Mouse (Mus musculus) right cerebral cortex, postnatal 14 days (tissue): ENCODE results near the gene Adamts2.

ENCODE experiments used
- DNase-seq: peaks from one replicate; pipeline ENCODE4 v3.0.0; 2022

Gene Adamts2

DNA sequence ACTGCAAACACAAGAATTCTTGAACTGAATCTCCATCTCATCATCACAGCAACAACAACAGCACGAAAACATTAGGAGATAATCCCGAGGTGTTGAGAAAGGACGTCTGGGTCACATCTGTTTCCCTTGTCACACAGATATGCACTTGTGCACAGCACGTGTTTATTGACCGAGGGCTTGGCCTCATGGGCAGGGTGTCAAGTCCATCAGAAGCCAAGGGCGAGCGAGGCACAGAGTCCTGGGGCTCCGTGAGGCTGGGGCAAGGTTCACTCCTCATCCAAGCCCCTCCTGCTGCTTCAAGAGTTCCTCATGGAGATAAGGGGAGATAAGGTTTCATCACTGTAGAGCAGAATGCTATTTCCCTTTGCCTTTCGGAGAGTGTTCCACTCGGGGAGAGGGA is 137.6 kb downstream of the Adamts2 start:
- no peak for DNase-seq

GRCm38 (mm10) chr11:50742146-50742545 is 140.3 kb downstream of the Adamts2 start:
- no peak for DNase-seq

- no peak for DNase-seq
Measured at GRCm38 (mm10) chr11:50744971-50745370, 143.1 kb downstream of the Adamts2 start.

DNA sequence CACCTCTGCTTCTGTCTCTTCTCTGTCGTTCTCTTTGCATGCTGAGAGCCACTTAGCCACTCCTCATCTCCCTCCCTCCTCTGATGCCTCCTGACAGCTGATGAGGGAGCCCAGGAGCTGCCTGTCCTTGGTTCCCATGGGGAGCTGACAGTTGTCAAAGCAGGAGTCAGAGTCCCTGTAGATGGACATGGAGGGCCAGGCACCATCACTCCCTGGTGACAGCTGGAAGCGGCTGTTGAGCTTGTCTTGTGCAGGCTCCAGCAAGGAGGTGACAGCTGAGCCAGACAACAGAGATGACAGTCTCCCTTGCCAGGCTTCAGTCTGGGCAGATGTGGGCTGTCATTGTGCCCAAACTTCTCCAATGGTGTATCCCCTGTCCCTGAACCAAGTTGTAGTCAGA is 144.6 kb downstream of the Adamts2 start:
- DNase-seq, result no peak

- DNase-seq, result no peak
Measured at GRCm38 (mm10) chr11:50750983-50751585, 149.2 kb downstream of the Adamts2 start.

GRCm38 (mm10) chr11:50757741-50758140 is 155.9 kb downstream of the Adamts2 start:
- DNase-seq, result no peak

DNA sequence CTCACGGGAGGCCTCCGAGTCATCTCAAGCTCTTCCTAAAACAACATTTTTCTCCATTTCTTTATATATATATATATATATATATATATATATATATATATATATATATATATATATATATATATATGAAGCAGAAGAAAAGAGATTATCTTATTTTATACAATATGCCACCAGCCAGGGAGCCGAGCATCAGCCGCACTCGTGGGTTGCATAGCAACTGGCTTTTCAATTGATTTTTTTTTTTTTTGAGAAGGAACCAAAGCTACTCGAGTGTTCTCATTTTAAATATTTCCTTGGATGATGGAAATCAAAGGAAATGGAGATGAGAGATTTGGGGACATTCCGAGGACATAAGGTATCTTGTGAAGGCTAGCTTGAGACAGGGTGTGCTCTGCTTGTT is 164.6 kb downstream of the Adamts2 start:
- no peak for DNase-seq

DNA sequence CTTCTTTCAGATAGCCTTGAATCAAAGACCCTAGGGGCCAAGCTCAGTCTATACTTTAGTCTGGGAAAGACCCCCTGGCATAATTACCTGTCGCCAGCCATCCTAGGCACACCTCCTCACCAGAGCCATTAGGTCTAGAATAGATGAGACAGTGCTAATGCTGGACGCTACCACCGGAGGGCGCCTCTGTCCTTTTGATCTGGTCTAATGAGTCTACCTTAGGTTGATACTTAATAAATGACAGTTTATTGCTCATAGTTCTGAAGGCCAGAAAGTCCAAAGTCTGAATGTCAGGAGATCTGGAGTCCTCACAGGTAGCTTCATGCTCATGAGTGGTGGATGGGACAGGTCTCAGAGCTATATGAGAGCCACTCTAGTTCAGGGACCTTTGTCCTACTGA is 165.2 kb downstream of the Adamts2 start:
- DNase-seq, result peak; percentile 55

DNA sequence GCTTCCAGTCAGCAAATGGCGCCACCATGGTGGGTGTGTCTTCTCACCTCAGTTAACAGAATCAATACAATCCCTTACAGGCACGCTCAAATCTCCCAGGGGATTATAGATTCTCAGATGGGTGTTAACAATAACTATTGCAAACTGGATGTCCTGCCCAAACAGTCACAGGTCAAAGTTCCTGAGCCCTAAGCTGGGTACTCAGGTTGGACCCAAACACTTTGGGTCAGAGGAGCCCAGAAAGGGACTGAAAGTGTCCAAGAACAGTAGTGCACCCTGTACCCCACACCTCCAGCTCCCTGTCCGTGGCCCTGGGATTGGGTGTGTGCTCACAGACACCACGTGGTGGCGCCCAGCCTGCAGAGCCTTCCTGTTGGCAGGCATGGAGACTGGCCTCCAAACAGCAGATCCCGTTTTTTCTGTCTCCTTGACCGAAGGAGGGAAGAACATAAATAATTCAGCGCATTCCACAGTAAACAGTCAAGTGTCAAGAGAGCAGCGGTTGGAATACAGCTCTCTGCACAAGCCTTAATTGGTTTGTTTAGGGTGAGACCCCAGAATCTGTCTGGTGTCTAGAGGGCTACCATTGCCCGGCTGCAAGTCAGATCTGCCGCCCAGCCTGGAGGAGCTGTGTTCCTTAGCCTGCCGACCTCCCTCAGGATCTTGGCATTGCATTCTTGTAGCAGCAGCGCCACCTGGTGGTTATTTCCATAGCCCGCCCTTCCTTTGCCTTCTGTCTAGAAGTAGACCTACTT is 167.3 kb downstream of the Adamts2 start:
- peak; percentile 89 for DNase-seq

GRCm38 (mm10) chr11:50771006-50771405 is 169.1 kb downstream of the Adamts2 start:
- DNase-seq, result no peak

DNA sequence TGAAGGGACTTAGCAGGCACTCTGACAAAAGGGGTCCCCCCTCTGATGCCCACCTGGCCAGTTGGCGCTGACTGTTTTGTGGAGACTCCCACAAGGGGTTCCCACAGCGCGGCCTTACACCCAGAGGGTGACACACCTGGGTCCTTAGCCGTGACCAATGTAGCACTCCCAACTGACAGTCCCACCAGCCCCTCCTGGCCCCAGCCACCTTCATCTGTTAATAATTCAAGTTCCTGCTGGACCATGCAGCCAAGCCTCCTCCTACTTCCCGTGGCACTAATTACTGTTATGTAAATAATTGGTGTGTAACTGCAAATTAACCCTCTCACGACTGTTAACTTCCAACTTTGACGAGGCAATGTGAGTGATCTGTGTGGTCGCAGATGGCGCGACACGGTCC is 195.8 kb downstream of the Adamts2 start:
- no peak for DNase-seq

- DNase-seq, result no peak
Measured at GRCm38 (mm10) chr11:50798836-50799235, 197.0 kb downstream of the Adamts2 start.

GRCm38 (mm10) chr11:50814233-50814632 is 212.3 kb downstream of the Adamts2 start:
- no peak for DNase-seq

DNA sequence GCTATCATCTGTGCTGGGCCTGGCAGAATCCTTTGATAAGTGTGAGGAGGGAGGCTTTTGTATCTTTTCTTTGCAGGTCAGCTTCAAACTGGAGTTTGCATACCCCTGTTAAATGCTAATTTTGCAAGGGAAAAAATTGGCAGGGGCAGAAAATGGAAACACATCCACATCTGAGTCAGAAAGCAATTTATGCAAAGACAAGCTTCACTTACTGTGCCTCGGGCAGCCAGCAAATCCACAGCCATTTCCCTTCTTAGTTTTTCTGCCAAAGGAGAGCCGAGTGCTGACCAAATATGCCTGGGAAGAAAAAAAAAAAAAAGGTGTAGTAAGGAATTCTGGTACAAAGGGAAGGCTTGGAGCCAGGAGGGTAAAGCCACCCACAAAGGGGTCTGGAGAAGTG is 224.3 kb downstream of the Adamts2 start:
- no peak for DNase-seq

DNA sequence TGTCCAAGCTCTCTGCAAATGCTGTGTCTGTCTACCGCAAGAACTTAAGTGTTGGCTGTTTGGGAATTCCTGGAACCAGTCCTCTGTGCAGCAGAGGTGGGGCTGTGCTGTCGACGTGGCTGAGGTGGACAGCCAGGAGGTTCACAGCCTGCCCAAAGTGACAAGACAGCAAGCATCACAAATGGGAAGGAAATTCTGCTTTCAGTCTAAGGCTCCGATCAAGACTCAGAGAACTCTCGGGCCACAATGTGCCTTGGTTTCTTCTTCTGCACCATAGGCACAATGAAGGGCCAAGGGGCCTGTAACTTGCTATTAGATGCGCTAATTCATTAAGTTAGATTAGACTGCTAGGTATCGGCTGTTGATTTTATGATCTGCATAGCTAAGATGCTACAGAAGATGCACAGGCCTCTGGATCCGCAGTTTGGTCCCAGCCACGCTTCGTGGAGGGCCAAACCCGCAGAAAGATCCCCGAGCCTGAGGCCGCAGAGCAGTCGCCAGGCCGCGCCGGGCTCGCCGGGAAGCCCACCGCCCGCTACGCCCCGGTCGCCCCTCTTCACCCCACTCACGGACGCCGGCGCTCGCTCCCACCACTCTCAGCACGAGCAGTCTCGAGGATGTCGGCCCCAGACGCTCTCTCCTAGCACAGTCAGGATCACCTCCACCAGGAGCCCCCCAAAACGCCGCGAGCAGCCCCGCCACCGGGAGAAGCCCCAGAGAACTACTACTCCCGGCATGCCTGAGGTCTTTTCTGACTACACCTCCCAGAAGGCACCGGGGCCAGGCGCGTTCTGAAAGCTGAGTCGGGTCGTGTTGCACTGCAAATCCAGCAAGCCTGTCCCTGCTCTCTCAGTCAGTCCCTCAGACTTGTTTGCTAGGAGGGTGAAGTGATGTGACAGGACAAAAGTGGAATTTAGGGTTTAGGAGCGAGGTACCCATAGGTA is 225.4 kb downstream of the Adamts2 start, which contains the start of gene Zfp354c:
Gene Zfp354c, minus strand, starts transcription at position 715 of the 944 bp plus-strand sequence.
- peak; percentile 86 for DNase-seq

- no peak for DNase-seq
Measured at GRCm38 (mm10) chr11:50835727-50836126, 233.8 kb downstream of the Adamts2 start.

DNA sequence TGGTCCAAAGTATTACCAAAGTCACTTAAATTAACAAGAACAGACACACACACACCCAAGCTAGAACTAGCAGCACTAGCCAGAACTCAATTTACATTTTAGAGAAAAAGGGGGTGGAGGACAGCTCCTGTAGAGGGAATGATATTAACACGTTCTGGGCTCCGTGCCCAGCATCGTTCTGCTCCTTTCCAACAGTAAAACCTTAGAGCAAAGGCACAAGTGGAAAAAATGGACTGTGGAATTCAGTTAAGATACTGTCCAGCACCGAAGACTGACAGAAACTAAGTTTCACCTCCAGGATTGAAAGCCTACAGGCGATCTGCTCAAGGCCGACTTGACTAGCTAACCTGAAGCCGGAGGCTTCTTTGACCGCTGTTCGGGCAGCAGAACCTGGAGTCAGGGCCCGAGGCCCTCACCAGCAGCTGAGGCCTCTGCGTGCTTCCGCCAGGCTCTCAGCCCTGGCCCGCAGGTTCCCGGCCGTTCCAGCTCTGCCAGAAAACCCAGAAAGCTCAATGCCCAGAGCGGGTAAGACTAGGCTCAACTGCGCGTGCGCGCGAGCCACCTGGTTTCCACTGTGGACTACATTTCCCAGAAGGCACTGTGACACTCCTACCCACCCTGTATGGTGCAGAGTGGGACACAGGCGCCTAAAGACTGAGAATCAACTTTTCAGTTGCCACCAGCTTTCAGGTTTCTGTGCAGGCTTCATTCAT is 239.3 kb downstream of the Adamts2 start, which contains the start of gene Zfp879:
Gene Zfp879, minus strand, starts transcription at position 530 of the 713 bp plus-strand sequence.
- DNase-seq, result peak; percentile 97

GRCm38 (mm10) chr11:50845951-50846350 is 244.1 kb downstream of the Adamts2 start:
- DNase-seq, result no peak

GRCm38 (mm10) chr11:50847047-50847446 is 245.2 kb downstream of the Adamts2 start:
- DNase-seq, result peak; percentile 34

- DNase-seq, result no peak
Measured at GRCm38 (mm10) chr11:50848520-50849137, 246.7 kb downstream of the Adamts2 start.

DNA sequence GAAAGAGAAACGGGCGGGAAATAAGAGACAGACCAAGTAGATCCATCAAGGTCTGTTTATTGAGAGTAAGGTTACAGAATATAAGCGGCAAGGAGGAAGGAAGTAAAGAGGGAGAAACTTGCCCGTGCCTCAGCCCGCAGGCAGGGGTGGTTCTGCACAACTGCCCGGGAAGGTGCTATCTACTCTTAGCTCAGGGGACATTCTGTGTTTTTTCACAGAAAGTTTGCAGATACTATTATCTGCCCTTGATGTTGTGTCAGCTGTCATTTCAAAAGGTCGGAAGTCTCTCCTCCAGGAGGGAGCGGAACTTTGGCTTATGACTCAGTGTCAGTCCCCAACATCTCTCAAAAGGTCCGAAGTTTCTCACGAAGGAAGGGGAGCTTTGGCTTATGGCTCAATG is 247.4 kb downstream of the Adamts2 start:
- DNase-seq, result no peak

DNA sequence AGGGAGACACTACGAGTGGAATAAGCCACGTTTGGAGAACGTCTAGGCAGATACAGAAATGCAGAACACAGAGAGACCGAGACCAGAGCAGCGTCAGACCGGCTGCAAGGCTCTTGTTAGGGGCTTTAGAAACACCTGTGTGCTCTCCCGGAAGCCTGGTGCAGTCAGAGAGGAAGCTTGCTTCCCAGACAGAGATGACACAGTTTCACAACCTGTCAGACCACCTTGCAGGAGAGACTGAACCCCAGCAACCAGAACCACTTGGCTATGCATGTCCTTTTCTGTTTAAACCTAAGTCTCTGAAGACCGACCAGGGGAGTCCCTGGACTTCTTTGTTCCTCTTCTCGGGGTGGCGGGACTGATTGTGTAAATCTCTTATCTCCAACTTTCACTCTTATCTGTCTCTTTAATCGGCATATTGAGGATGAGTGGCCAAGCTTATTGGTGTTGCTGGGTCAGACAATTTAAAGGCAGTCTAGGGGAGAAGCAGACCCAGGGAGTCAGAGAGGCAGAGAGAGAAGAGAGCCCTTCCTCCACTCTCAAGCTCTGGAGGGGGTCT is 248.4 kb downstream of the Adamts2 start, which contains the start of gene Grm6:
Gene Grm6, plus strand, starts transcription at position 509 of the 559 bp plus-strand sequence.
- DNase-seq, result no peak
